Mouse (Mus musculus): Measurements from ENCODE around the gene Rnaset2a. TPM values are rescaled to one million over a fixed set of nuclear protein-coding genes. Genes with fewer than 3 reads are reported as not detected.
"Not testable (repeated sequence)": the region's sequence is repeated elsewhere in the genome, so short reads cannot be mapped to it uniquely, and the experiment has no call there.

Rnaset2a gene
- polyA plus RNA-seq, 2 experiments: 13.5 to 16.2 TPM

- WGBS (ENCODE audit: insufficient replicate concordance): 86% methylated on average over 5 of the region's 5 CpGs
- ATAC-seq (ENCODE audit: insufficient read depth): no peak
Measured at GRCm38 (mm10) chr17:8183815-8184214, 35.9 kb upstream of the Rnaset2a start.

GRCm38 (mm10) chr17:8177090-8177489, 29.2 kb upstream of the Rnaset2a start:
- no peak overlapping the region for H3K4me3 ChIP-seq (ENCODE audit: insufficient read depth in 1 of 2, low read depth in 2 of 2, low read length in 2 of 2)
- H3K9ac ChIP-seq (replicated peaks): no peak overlapping the region
- TF ChIP-seq CTCF (IDR thresholded peaks at IDR 0.05; ENCODE audit: low read depth): no peak
- TF ChIP-seq EP300 (IDR thresholded peaks at IDR 0.05; ENCODE audit: low read depth): no peak
- ATAC-seq (ENCODE audit: insufficient read depth) (no peak), DNase-seq (ENCODE audit: low read depth in 3 of 3, low spot score in 3 of 3) (no peak)
- no peaks in the 10 kb centered on the region for H3K9me3 ChIP-seq (ENCODE audit: control insufficient read depth, low read length)
- H3K36me3 ChIP-seq (replicated peaks; ENCODE audit: control insufficient read depth, insufficient read depth, low read depth): peaks cover 40% of the 10 kb centered on the region
- H3K27ac ChIP-seq: no peak overlapping the region
- no peaks in the 10 kb centered on the region for H3K4me1 ChIP-seq (replicated peaks; ENCODE audit: control insufficient read depth in 2 of 2, insufficient read depth in 2 of 2, low read length in 1 of 2)
- H3K27me3 ChIP-seq (ENCODE audit: control insufficient read depth, insufficient read depth, low read length): no peaks in the 10 kb centered on the region
- WGBS (ENCODE audit: insufficient replicate concordance): 86% methylated on average over 5 of the region's 5 CpGs
- H3K4me2 ChIP-seq (ENCODE audit: low read depth): no peak overlapping the region

More at GRCm38 (mm10) chr17:8183815-8184214, 35.9 kb upstream of the Rnaset2a start:
- no peak for DNase-seq (ENCODE audit: low read depth in 3 of 3, low spot score in 3 of 3)
- TF ChIP-seq EP300 (IDR thresholded peaks at IDR 0.05; ENCODE audit: low read depth) (no peak), CTCF (IDR thresholded peaks at IDR 0.05; ENCODE audit: low read depth) (no peak)
- no peak overlapping the region for H3K4me3 ChIP-seq (ENCODE audit: insufficient read depth in 1 of 2, low read depth in 2 of 2, low read length in 2 of 2)
- H3K4me1 ChIP-seq (replicated peaks; ENCODE audit: control insufficient read depth in 2 of 2, insufficient read depth in 2 of 2, low read length in 1 of 2): no peaks in the 10 kb centered on the region
- no peak overlapping the region for H3K27ac ChIP-seq
- no peak overlapping the region for H3K9ac ChIP-seq (replicated peaks)
- no peak overlapping the region for H3K4me2 ChIP-seq (ENCODE audit: low read depth)
- peaks cover 17% of the 10 kb centered on the region for H3K36me3 ChIP-seq (replicated peaks; ENCODE audit: control insufficient read depth, insufficient read depth, low read depth)
- no peaks in the 10 kb centered on the region for H3K27me3 ChIP-seq (ENCODE audit: control insufficient read depth, insufficient read depth, low read length)
- no peaks in the 10 kb centered on the region for H3K9me3 ChIP-seq (ENCODE audit: control insufficient read depth, low read length)

- WGBS (ENCODE audit: insufficient replicate concordance): 54% methylated on average over 4 of the region's 4 CpGs
- Histone ChIP-seq H3K4me1 (replicated peaks; ENCODE audit: control insufficient read depth in 2 of 2, insufficient read depth in 2 of 2, low read length in 1 of 2) (no peaks in the 10 kb centered on the region), H3K9ac (replicated peaks) (no peak overlapping the region), H3K36me3 (replicated peaks; ENCODE audit: control insufficient read depth, insufficient read depth, low read depth) (peaks cover 47% of the 10 kb centered on the region), H3K4me2 (ENCODE audit: low read depth) (no peak overlapping the region), H3K27ac (no peak overlapping the region), H3K9me3 (ENCODE audit: control insufficient read depth, low read length) (no peaks in the 10 kb centered on the region), H3K27me3 (ENCODE audit: control insufficient read depth, insufficient read depth, low read length) (no peaks in the 10 kb centered on the region), H3K4me3 (ENCODE audit: insufficient read depth in 1 of 2, low read depth in 2 of 2, low read length in 2 of 2) (no peak overlapping the region)
- no peak for ATAC-seq (ENCODE audit: insufficient read depth)
- no peak for DNase-seq (ENCODE audit: low read depth in 3 of 3, low spot score in 3 of 3)
- no peak for TF ChIP-seq EP300 (IDR thresholded peaks at IDR 0.05; ENCODE audit: low read depth)
- TF ChIP-seq CTCF (IDR thresholded peaks at IDR 0.05; ENCODE audit: low read depth): no peak
Measured at GRCm38 (mm10) chr17:8171081-8171480, 23.2 kb upstream of the Rnaset2a start.

DNA sequence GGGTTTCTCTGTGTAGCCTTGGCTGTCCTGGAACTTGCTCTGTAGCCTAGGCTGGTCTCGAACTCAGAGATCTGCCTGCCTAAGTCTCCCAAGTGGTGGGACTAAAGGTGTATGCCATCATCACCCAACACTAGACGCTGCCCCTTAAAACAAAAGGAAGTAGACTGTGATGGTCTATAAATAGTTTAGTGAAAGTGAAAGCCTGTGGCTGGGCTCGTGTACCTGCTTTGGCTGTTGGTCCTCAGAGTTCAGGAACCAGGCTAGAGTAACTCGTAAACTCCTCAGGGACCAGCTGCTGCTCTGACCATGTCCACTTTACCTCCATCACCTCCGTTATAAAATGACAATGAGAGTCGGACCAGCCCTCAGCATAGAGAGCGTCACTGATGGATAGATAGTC, 22.4 kb upstream of the Rnaset2a start:
- DNase-seq (ENCODE audit: low read depth in 3 of 3, low spot score in 3 of 3): no peak

GRCm38 (mm10) chr17:8167436-8167835, 19.5 kb upstream of the Rnaset2a start:
- 85% methylated on average over 6 of the region's 8 CpGs for WGBS (ENCODE audit: insufficient replicate concordance)
- H3K9ac ChIP-seq (replicated peaks); ATAC-seq (ENCODE audit: insufficient read depth); H3K4me2 ChIP-seq (ENCODE audit: low read depth); H3K9me3 ChIP-seq (ENCODE audit: control insufficient read depth, low read length); H3K4me1 ChIP-seq (replicated peaks; ENCODE audit: control insufficient read depth in 2 of 2, insufficient read depth in 2 of 2, low read length in 1 of 2); H3K4me3 ChIP-seq (ENCODE audit: insufficient read depth in 1 of 2, low read depth in 2 of 2, low read length in 2 of 2); DNase-seq (ENCODE audit: low read depth in 3 of 3, low spot score in 3 of 3); H3K27ac ChIP-seq; H3K27me3 ChIP-seq (ENCODE audit: control insufficient read depth, insufficient read depth, low read length): not testable (repeated sequence)
- peaks cover 24% of the 10 kb centered on the region for H3K36me3 ChIP-seq (replicated peaks; ENCODE audit: control insufficient read depth, insufficient read depth, low read depth)

More for the DNA sequence above, 22.4 kb upstream of the Rnaset2a start:
- no peaks in the 10 kb centered on the region for H3K9me3 ChIP-seq (ENCODE audit: control insufficient read depth, low read length)
- no peak overlapping the region for H3K9ac ChIP-seq (replicated peaks)
- no peaks in the 10 kb centered on the region for H3K4me1 ChIP-seq (replicated peaks; ENCODE audit: control insufficient read depth in 2 of 2, insufficient read depth in 2 of 2, low read length in 1 of 2)
- ATAC-seq (ENCODE audit: insufficient read depth): no peak
- H3K27ac ChIP-seq: no peak overlapping the region
- no peak overlapping the region for H3K4me2 ChIP-seq (ENCODE audit: low read depth)
- peaks cover 43% of the 10 kb centered on the region for H3K36me3 ChIP-seq (replicated peaks; ENCODE audit: control insufficient read depth, insufficient read depth, low read depth)
- no peak overlapping the region for H3K4me3 ChIP-seq (ENCODE audit: insufficient read depth in 1 of 2, low read depth in 2 of 2, low read length in 2 of 2)
- TF ChIP-seq CTCF (IDR thresholded peaks at IDR 0.05; ENCODE audit: low read depth) (no peak), EP300 (IDR thresholded peaks at IDR 0.05; ENCODE audit: low read depth) (no peak)
- 67% methylated on average over 7 of the region's 7 CpGs for WGBS (ENCODE audit: insufficient replicate concordance)
- no peaks in the 10 kb centered on the region for H3K27me3 ChIP-seq (ENCODE audit: control insufficient read depth, insufficient read depth, low read length)

GRCm38 (mm10) chr17:8166454-8166853, 18.6 kb upstream of the Rnaset2a start:
- Histone ChIP-seq H3K4me2 (ENCODE audit: low read depth) (peak overlapping the region; percentile 60), H3K4me3 (ENCODE audit: insufficient read depth in 1 of 2, low read depth in 2 of 2, low read length in 2 of 2) (peak overlapping the region; percentile 24 to 60; a peak in 2 of 4 replicates), H3K36me3 (replicated peaks; ENCODE audit: control insufficient read depth, insufficient read depth, low read depth) (peaks cover 17% of the 10 kb centered on the region), H3K9ac (replicated peaks) (peak overlapping the region; percentile 13; the same call in 1 of the 2 replicates)
- WGBS (ENCODE audit: insufficient replicate concordance): 40% methylated on average over 1 of the region's 3 CpGs
- not testable (repeated sequence) for H3K27me3 ChIP-seq (ENCODE audit: control insufficient read depth, insufficient read depth, low read length); H3K9me3 ChIP-seq (ENCODE audit: control insufficient read depth, low read length); DNase-seq (ENCODE audit: low read depth in 3 of 3, low spot score in 3 of 3); ATAC-seq (ENCODE audit: insufficient read depth); H3K4me1 ChIP-seq (replicated peaks; ENCODE audit: control insufficient read depth in 2 of 2, insufficient read depth in 2 of 2, low read length in 1 of 2); H3K27ac ChIP-seq

DNA sequence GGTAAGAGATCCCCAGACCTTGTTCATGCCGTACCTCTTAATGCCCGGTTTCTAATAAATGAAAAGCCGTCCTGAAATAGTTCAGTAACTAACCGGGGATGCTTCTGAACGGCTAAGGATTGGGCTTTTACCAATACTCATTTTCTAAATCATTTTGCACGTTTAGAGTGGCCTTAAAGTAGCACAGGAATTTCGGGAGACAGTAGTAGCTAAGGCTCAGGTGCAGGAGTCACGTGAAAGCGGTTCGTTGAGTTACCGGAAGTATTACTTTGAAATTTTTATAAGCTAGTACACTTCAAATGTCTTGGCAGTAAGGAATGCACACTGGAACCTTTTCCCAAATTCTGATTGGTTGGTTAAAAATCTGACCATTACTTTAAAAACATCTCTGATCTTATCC, 18.1 kb upstream of the Rnaset2a start:
- not testable (repeated sequence) for DNase-seq (ENCODE audit: low read depth in 3 of 3, low spot score in 3 of 3)
- 0% methylated on average over 9 of the region's 11 CpGs for WGBS (ENCODE audit: insufficient replicate concordance)

GRCm38 (mm10) chr17:8165608-8165945, 17.7 kb upstream of the Rnaset2a start:
- Histone ChIP-seq H3K9ac (replicated peaks) (peak overlapping the region; percentile 67), H3K36me3 (replicated peaks; ENCODE audit: control insufficient read depth, insufficient read depth, low read depth) (peaks cover 11% of the 10 kb centered on the region), H3K4me2 (ENCODE audit: low read depth) (peak overlapping the region; percentile 60), H3K4me3 (ENCODE audit: insufficient read depth in 1 of 2, low read depth in 2 of 2, low read length in 2 of 2) (peak overlapping the region; percentile 60 to 68)
- ATAC-seq (ENCODE audit: insufficient read depth): peak; percentile 51; the same call in 1 of the 2 replicates
- DNase-seq (ENCODE audit: low read depth in 3 of 3, low spot score in 3 of 3); H3K27ac ChIP-seq; H3K9me3 ChIP-seq (ENCODE audit: control insufficient read depth, low read length); H3K27me3 ChIP-seq (ENCODE audit: control insufficient read depth, insufficient read depth, low read length); H3K4me1 ChIP-seq (replicated peaks; ENCODE audit: control insufficient read depth in 2 of 2, insufficient read depth in 2 of 2, low read length in 1 of 2): not testable (repeated sequence)
- under 1% methylated on average over 39 of the region's 42 CpGs for WGBS (ENCODE audit: insufficient replicate concordance)

More for the DNA sequence above, 18.1 kb upstream of the Rnaset2a start:
- H3K4me1 ChIP-seq (replicated peaks; ENCODE audit: control insufficient read depth in 2 of 2, insufficient read depth in 2 of 2, low read length in 1 of 2); H3K9me3 ChIP-seq (ENCODE audit: control insufficient read depth, low read length); H3K27me3 ChIP-seq (ENCODE audit: control insufficient read depth, insufficient read depth, low read length); H3K27ac ChIP-seq; ATAC-seq (ENCODE audit: insufficient read depth): not testable (repeated sequence)
- peaks cover 14% of the 10 kb centered on the region for H3K36me3 ChIP-seq (replicated peaks; ENCODE audit: control insufficient read depth, insufficient read depth, low read depth)
- H3K9ac ChIP-seq (replicated peaks): peak overlapping the region; percentile 67
- H3K4me2 ChIP-seq (ENCODE audit: low read depth): peak overlapping the region; percentile 60
- peak overlapping the region; percentile 60 to 68 for H3K4me3 ChIP-seq (ENCODE audit: insufficient read depth in 1 of 2, low read depth in 2 of 2, low read length in 2 of 2)

Measured in liver, embryonic 14.5 days (tissue).